Mouse (Mus musculus) midbrain, embryonic 14.5 days (tissue): ENCODE data around the gene Slc8a3. TPM values are rescaled to one million over a fixed set of nuclear protein-coding genes. Genes with fewer than 3 reads are reported as not detected.

ENCODE experiments used
- ATAC-seq: fragments of 200-750 bp; cut with Nextera tagmentation; 2 replicates; pipeline ENCODE4 v1.8.0; 2017; ENCODE audit warnings: moderate number of reproducible peaks, moderate library complexity; ENCODE audit not compliant: low FRiP score, low TSS enrichment
- DNase-seq: peaks from one replicate; pipeline ENCODE4 v3.0.0-alpha.2; 2015
- H3K27ac ChIP-seq: fragments of 300-500 bp; sonication (generic); replicated peaks from 2 replicates; pipeline ENCODE4 v1.5.1; 2014; ENCODE audit warnings: mild to moderate bottlenecking, low read depth, low read length, moderate library complexity
- H3K27me3 ChIP-seq: fragments of 300-500 bp; sonication (generic); 2 replicates; pipeline ENCODE4 v1.6.1; 2014; ENCODE audit warnings: low read length, control low read depth, mixed read lengths; ENCODE audit not compliant: control insufficient read depth, insufficient read depth
- H3K36me3 ChIP-seq: fragments of 300-500 bp; sonication (generic); 2 replicates; pipeline ENCODE4 v1.6.1; 2014; ENCODE audit warnings: low read length, control low read depth; ENCODE audit not compliant: control insufficient read depth, insufficient read depth
- H3K4me1 ChIP-seq: fragments of 300-500 bp; sonication (generic); 2 replicates; pipeline ENCODE4 v1.6.1; 2014; ENCODE audit warnings: mild to moderate bottlenecking, antibody characterized with exemption, low read length, control low read depth; ENCODE audit not compliant: control insufficient read depth, insufficient read depth
- H3K4me2 ChIP-seq: fragments of 300-500 bp; sonication (generic); 2 replicates; pipeline ENCODE4 v1.6.1; 2014; ENCODE audit warnings: mild to moderate bottlenecking, low read length, moderate library complexity
- H3K4me3 ChIP-seq: fragments of 300-500 bp; sonication (generic); replicated peaks from 2 replicates; pipeline ENCODE4 v1.5.1; 2014; ENCODE audit warnings: low read depth, low read length
- H3K9ac ChIP-seq: fragments of 300-500 bp; sonication (generic); replicated peaks from 2 replicates; pipeline ENCODE4 v1.6.1; 2014; ENCODE audit warnings: mild to moderate bottlenecking, low read length, moderate library complexity
- H3K9me3 ChIP-seq: fragments of 300-500 bp; sonication (generic); 2 replicates; pipeline ENCODE4 v1.6.1; 2016; ENCODE audit warnings: low read length, control low read depth, mixed read lengths; ENCODE audit not compliant: control insufficient read depth
- WGBS: fragments of 180-500 bp; shearing (Covaris S2); extraction: QIAGEN DNeasy Blood & Tissue Kit; methylation state at CpG from one replicate; pipeline ENCODE4 v1.1.7; 2014; 5-methylcytosine and 5-hydroxymethylcytosine counted together
- polyA plus RNA-seq: library from polyadenylated mRNA; unstranded; fragments of >200 nt; fragmentation: Nextera tagmentation; extraction: Ambion mirVana; gene quantifications from 2 replicates; pipeline ENCODE4 v1.2.1, GENCODE M21; 2014

The Slc8a3 gene
- polyA plus RNA-seq, 1 experiment from 2014 or later: 6.1 TPM

GRCm38 (mm10) chr12:81203226-81203625 lies 129.8 kb downstream of the Slc8a3 start:
- ATAC-seq (no peak), DNase-seq (peak; percentile 65)
- H3K4me2 ChIP-seq: no peak overlapping the region
- H3K9me3 ChIP-seq: no peaks in the 10 kb centered on the region
- H3K4me1 ChIP-seq: peaks cover 8% of the 10 kb centered on the region
- H3K36me3 ChIP-seq: no peaks in the 10 kb centered on the region
- no peak overlapping the region for H3K4me3 ChIP-seq
- no peak overlapping the region for H3K9ac ChIP-seq
- H3K27ac ChIP-seq: no peak overlapping the region
- 0% methylated on average over 1 of the region's 1 CpGs for WGBS
- no peaks in the 10 kb centered on the region for H3K27me3 ChIP-seq

GRCm38 (mm10) chr12:81199280-81199955 lies 133.6 kb downstream of the Slc8a3 start:
- H3K9me3 ChIP-seq: no peaks in the 10 kb centered on the region
- peak overlapping the region; percentile 41 for H3K4me2 ChIP-seq
- no peaks in the 10 kb centered on the region for H3K36me3 ChIP-seq
- H3K4me3 ChIP-seq: no peak overlapping the region
- 29% methylated on average over 23 of the region's 23 CpGs for WGBS
- H3K4me1 ChIP-seq: peaks cover 8% of the 10 kb centered on the region
- no peak overlapping the region for H3K27ac ChIP-seq
- ATAC-seq: peak; percentile 57; the same call in 1 of the 2 replicates
- 0 out of 2 replicates have a peak overlapping the region, but pooled peaks have one; percentile 16 for H3K9ac ChIP-seq
- peak; percentile 90 for DNase-seq
- H3K27me3 ChIP-seq: no peaks in the 10 kb centered on the region

- no peaks in the 10 kb centered on the region for H3K27me3 ChIP-seq
- H3K9ac ChIP-seq: no peak overlapping the region
- 85% methylated on average over 5 of the region's 5 CpGs for WGBS
- H3K4me2 ChIP-seq: no peak overlapping the region
- DNase-seq: no peak
- H3K36me3 ChIP-seq: no peaks in the 10 kb centered on the region
- ATAC-seq: no peak
- no peaks in the 10 kb centered on the region for H3K9me3 ChIP-seq
- no peak overlapping the region for H3K27ac ChIP-seq
- no peaks in the 10 kb centered on the region for H3K4me1 ChIP-seq
- H3K4me3 ChIP-seq: no peak overlapping the region
These were observed 135.4 kb downstream of the Slc8a3 start for GRCm38 (mm10) chr12:81197468-81198075.

GRCm38 (mm10) chr12:81193968-81194367 lies 139.0 kb downstream of the Slc8a3 start:
- H3K9ac ChIP-seq: no peak overlapping the region
- H3K27ac ChIP-seq: no peak overlapping the region
- no peaks in the 10 kb centered on the region for H3K36me3 ChIP-seq
- H3K4me1 ChIP-seq: no peaks in the 10 kb centered on the region
- no peaks in the 10 kb centered on the region for H3K9me3 ChIP-seq
- H3K4me2 ChIP-seq: no peak overlapping the region
- H3K27me3 ChIP-seq: no peaks in the 10 kb centered on the region
- no peak for ATAC-seq
- 80% methylated on average over 2 of the region's 2 CpGs for WGBS
- no peak for DNase-seq
- no peak overlapping the region for H3K4me3 ChIP-seq

- Histone ChIP-seq H3K9me3 (no peaks in the 10 kb centered on the region), H3K36me3 (peaks cover 4% of the 10 kb centered on the region; the same call in 1 of the 2 replicates), H3K27ac (no peak overlapping the region), H3K4me3 (no peak overlapping the region), H3K9ac (no peak overlapping the region), H3K4me1 (no peaks in the 10 kb centered on the region), H3K4me2 (no peak overlapping the region), H3K27me3 (no peaks in the 10 kb centered on the region)
- WGBS: 67% methylated on average over 1 of the region's 1 CpGs
- ATAC-seq (no peak), DNase-seq (no peak)
These were observed 143.3 kb downstream of the Slc8a3 start for GRCm38 (mm10) chr12:81189636-81190035.

GRCm38 (mm10) chr12:81188996-81189395 lies 144.0 kb downstream of the Slc8a3 start:
- H3K36me3 ChIP-seq: peaks cover 4% of the 10 kb centered on the region; the same call in 1 of the 2 replicates
- no peaks in the 10 kb centered on the region for H3K4me1 ChIP-seq
- H3K4me3 ChIP-seq: no peak overlapping the region
- H3K27me3 ChIP-seq: no peaks in the 10 kb centered on the region
- DNase-seq (no peak), ATAC-seq (no peak)
- no peak overlapping the region for H3K4me2 ChIP-seq
- no peak overlapping the region for H3K9ac ChIP-seq
- 97% methylated on average over 4 of the region's 4 CpGs for WGBS
- H3K27ac ChIP-seq: no peak overlapping the region
- no peaks in the 10 kb centered on the region for H3K9me3 ChIP-seq

- no peaks in the 10 kb centered on the region for H3K4me1 ChIP-seq
- H3K4me3 ChIP-seq: no peak overlapping the region
- H3K27ac ChIP-seq: no peak overlapping the region
- H3K9ac ChIP-seq: no peak overlapping the region
- no peaks in the 10 kb centered on the region for H3K9me3 ChIP-seq
- DNase-seq (no peak), ATAC-seq (no peak)
- peaks cover 4% of the 10 kb centered on the region; the same call in 1 of the 2 replicates for H3K36me3 ChIP-seq
- H3K27me3 ChIP-seq: no peaks in the 10 kb centered on the region
- H3K4me2 ChIP-seq: no peak overlapping the region
- 90% methylated on average over 3 of the region's 3 CpGs for WGBS
These were observed 144.6 kb downstream of the Slc8a3 start for GRCm38 (mm10) chr12:81188423-81188822.

GRCm38 (mm10) chr12:81186668-81187067 lies 146.3 kb downstream of the Slc8a3 start:
- DNase-seq (no peak), ATAC-seq (no peak)
- H3K36me3 ChIP-seq: peaks cover 4% of the 10 kb centered on the region; the same call in 1 of the 2 replicates
- H3K4me2 ChIP-seq: no peak overlapping the region
- H3K9ac ChIP-seq: no peak overlapping the region
- H3K4me1 ChIP-seq: no peaks in the 10 kb centered on the region
- 89% methylated on average over 3 of the region's 3 CpGs for WGBS
- H3K4me3 ChIP-seq: no peak overlapping the region
- H3K9me3 ChIP-seq: no peaks in the 10 kb centered on the region
- H3K27ac ChIP-seq: no peak overlapping the region
- no peaks in the 10 kb centered on the region for H3K27me3 ChIP-seq

- no peak for ATAC-seq
- H3K4me3 ChIP-seq: no peak overlapping the region
- no peak overlapping the region for H3K27ac ChIP-seq
- H3K9ac ChIP-seq: no peak overlapping the region
- no peak for DNase-seq
- H3K9me3 ChIP-seq: no peaks in the 10 kb centered on the region
- no peaks in the 10 kb centered on the region for H3K27me3 ChIP-seq
- peaks cover 4% of the 10 kb centered on the region; the same call in 1 of the 2 replicates for H3K36me3 ChIP-seq
- no peaks in the 10 kb centered on the region for H3K4me1 ChIP-seq
- 97% methylated on average over 4 of the region's 4 CpGs for WGBS
- H3K4me2 ChIP-seq: no peak overlapping the region
These were observed 146.9 kb downstream of the Slc8a3 start for GRCm38 (mm10) chr12:81186081-81186480.
